Mouse (Mus musculus) heart, adult 2 months (tissue): Measurements from ENCODE around the gene Olfml2b. TPM values are rescaled to one million over a fixed set of nuclear protein-coding genes. Genes with fewer than 3 reads are reported as not detected.

ENCODE experiments used
- DNase-seq, 2 experiments: peaks; one replicate each; pipeline ENCODE4 v3.0.0; 2021
- H3K27ac ChIP-seq: fragments of 200-600 bp; 2 replicates; pipeline ENCODE4 v1.8.1; 2022
- H3K27me3 ChIP-seq: fragments of 200-500 bp; 2 replicates; pipeline ENCODE4 v1.6.1; 2012; ENCODE audit warnings: mild to moderate bottlenecking, low read length, inconsistent platforms, mixed read lengths; ENCODE audit not compliant: control insufficient read depth, insufficient read depth
- H3K36me3 ChIP-seq: fragments of 200-500 bp; 2 replicates; pipeline ENCODE4 v1.6.1; 2012; ENCODE audit warnings: low read length, inconsistent platforms; ENCODE audit not compliant: control insufficient read depth, insufficient read depth
- H3K4me1 ChIP-seq: fragments of 200-500 bp; 2 replicates; pipeline ENCODE4 v1.6.1; 2011; ENCODE audit warnings: low read length; ENCODE audit not compliant: control insufficient read depth, insufficient read depth
- H3K4me3 ChIP-seq: fragments of 200-600 bp; 2 replicates; pipeline ENCODE4 v1.8.1; 2022
- H3K79me2 ChIP-seq: fragments of 200-500 bp; replicated peaks from 2 replicates; pipeline ENCODE4 v1.6.1; 2012; ENCODE audit warnings: mild to moderate bottlenecking, inconsistent platforms, low read length, moderate library complexity, mixed read lengths; ENCODE audit not compliant: control insufficient read depth, insufficient read depth
- H3K9ac ChIP-seq: fragments of 200-500 bp; 2 replicates; pipeline ENCODE4 v1.6.1; 2012; ENCODE audit warnings: low read depth, mild to moderate bottlenecking, control low read depth, inconsistent platforms, low read length, mixed read lengths
- CTCF ChIP-seq: fragments of 200-600 bp; IDR thresholded peaks from 2 replicates; pipeline ENCODE4 v1.8.1; 2022; ENCODE audit warnings: antibody characterized with exemption, mild to moderate bottlenecking, moderate library complexity
- EP300 ChIP-seq: fragments of 200-500 bp; IDR thresholded peaks from 2 replicates; pipeline ENCODE4 v1.6.1; 2011; ENCODE audit warnings: low read depth, low read length, control low read depth; ENCODE audit not compliant: insufficient read depth
- POLR2A ChIP-seq: fragments of 200-500 bp; IDR thresholded peaks from 2 replicates; pipeline ENCODE4 v1.6.1; 2011; ENCODE audit warnings: mild to moderate bottlenecking, low read depth, low read length, control low read depth; ENCODE audit not compliant: insufficient read depth
- WGBS: fragments of 180-500 bp; shearing (Covaris S2); methylation state at CpG from one replicate; pipeline ENCODE4 v1.1.7; 2018; 5-methylcytosine and 5-hydroxymethylcytosine counted together
- intact Hi-C: fragments of 180-260 bp; cut with DNase I; formaldehyde crosslinking; loops from one replicate; pipeline ENCODE4 v1.15.1; 2025
- polyA plus RNA-seq: library from polyadenylated mRNA; depleted of rRNA; stranded (reverse); fragments of >200 nt; gene quantifications from 2 replicates; pipeline ENCODE4 v1.2.3, GENCODE M21; 2012
- total RNA-seq, 2 experiments: library from RNA; stranded (reverse); gene quantifications; 2 replicates each; pipeline ENCODE4 v1.2.3; 2021

The Olfml2b gene
- total and polyA plus RNA-seq, 3 experiments: 11.1 to 18.0 (median 15.4) TPM

DNA sequence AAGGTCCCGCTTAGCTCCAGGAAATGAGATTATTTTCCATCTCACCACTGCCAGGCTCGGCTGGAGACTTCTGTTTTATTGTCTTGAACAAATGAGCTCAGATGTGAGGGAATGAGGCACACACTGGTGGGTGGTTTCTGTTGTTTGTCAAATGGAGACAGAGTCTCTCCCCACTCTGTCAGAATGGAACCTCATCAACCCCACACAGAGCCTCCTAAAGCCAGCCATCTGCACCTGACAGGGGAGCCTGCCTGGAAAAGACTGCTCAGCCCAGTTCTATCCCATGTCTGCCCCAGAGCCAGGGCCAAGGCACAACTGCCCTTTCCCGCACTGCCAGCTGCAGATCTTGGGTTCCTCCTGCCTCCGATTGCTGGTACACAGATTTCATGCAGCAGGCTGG is 34.5 kb downstream of the Olfml2b start:
- Histone ChIP-seq H3K27ac (no peak overlapping the region), H3K4me3 (no peak overlapping the region), H3K36me3 (no peaks in the 10 kb centered on the region), H3K79me2 (no peaks in the 10 kb centered on the region), H3K4me1 (no peaks in the 10 kb centered on the region), H3K9ac (no peak overlapping the region), H3K27me3 (no peaks in the 10 kb centered on the region)
- no peak for DNase-seq
- WGBS: 73% methylated on average over 4 of the region's 4 CpGs
- intact Hi-C loops: no loop called here
- TF ChIP-seq CTCF (no peak), EP300 (no peak), POLR2A (no peak)

DNA sequence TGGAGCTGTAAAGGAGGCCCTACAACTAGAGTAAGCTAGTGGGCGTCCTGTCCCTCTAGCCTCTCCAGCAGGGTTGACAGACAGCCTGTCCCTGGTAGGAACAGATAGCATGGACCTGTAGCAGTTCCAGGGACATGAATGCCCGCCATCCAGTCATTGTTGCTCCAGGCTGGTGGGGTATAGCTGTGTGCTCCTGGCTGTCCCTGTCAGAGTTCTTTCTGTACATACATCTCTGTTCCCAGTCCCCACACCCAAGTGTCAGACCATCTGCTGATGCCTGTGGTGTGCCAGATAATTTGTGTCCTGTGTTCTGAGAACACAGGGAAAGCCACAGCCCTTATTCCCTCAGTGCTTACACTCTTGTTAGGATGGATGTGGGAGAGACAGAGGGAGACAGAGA is 35.3 kb downstream of the Olfml2b start:
- Histone ChIP-seq H3K27ac (no peak overlapping the region), H3K27me3 (no peaks in the 10 kb centered on the region)
- intact Hi-C loops: no loop called here

DNA sequence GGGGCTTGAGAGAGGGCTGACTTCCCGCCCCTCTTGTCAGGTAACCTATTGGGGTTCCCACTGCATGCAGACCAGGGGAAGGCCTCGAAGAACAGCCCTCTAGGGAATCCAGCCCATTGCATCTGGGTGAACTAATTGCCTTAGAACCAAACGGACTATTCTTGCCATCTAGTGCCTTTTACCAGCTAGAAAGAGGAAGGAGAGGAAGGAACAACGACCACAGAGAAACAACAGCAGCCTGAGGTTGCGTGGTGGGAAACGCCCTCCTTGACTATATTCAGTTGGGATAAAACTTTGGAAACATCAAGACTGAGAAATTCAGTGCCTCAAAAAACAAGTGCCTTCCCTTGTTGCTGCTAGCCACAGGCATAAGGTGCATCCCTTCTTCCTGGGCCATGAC is 39.5 kb downstream of the Olfml2b start:
- no peak overlapping the region for H3K27ac ChIP-seq
- no peak overlapping the region for H3K9ac ChIP-seq
- WGBS: 72% methylated on average over 6 of the region's 6 CpGs
- DNase-seq: no peak
- H3K79me2 ChIP-seq: 0 out of 2 replicates have a peak, but pooled peaks cover 1% of the 10 kb centered on the region
- no peaks in the 10 kb centered on the region for H3K4me1 ChIP-seq
- TF ChIP-seq POLR2A (no peak), CTCF (no peak), EP300 (no peak)
- intact Hi-C loops: no loop called here
- H3K36me3 ChIP-seq: no peaks in the 10 kb centered on the region
- H3K27me3 ChIP-seq: no peaks in the 10 kb centered on the region; the same call in 1 of the 2 replicates
- H3K4me3 ChIP-seq: no peak overlapping the region

More for the DNA sequence above, 35.3 kb downstream of the Olfml2b start:
- TF ChIP-seq POLR2A (no peak), CTCF (no peak), EP300 (no peak)
- H3K4me1 ChIP-seq: no peaks in the 10 kb centered on the region
- H3K4me3 ChIP-seq: no peak overlapping the region
- 85% methylated on average over 2 of the region's 2 CpGs for WGBS
- H3K9ac ChIP-seq: no peak overlapping the region
- no peaks in the 10 kb centered on the region for H3K36me3 ChIP-seq
- DNase-seq: no peak
- H3K79me2 ChIP-seq: no peaks in the 10 kb centered on the region

DNA sequence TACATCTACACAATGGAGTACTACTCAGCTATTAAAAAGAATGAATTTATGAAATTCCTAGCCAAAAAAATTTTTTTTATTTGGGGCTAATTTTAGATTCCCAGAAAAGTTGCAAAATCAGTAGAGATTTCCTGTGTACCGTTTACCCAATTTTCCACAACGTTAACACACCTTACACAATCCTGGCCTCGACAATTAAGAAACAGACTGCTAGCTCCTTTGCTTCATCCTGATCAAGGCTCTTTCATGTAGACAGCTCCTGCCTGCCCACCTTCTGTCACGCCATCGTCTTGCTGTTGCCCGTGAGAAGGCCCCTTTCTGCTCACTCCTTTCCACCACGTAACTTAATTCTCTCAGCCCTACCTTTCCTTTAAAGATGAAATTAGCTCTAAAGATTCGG is 45.4 kb downstream of the Olfml2b start:
- WGBS: 94% methylated on average over 8 of the region's 8 CpGs
- Histone ChIP-seq H3K4me3 (no peak overlapping the region), H3K27me3 (no peaks in the 10 kb centered on the region; the same call in 1 of the 2 replicates), H3K79me2 (0 out of 2 replicates have a peak, but pooled peaks cover 1% of the 10 kb centered on the region), H3K4me1 (peaks cover 2% of the 10 kb centered on the region; the same call in 1 of the 2 replicates), H3K9ac (no peak overlapping the region), H3K27ac (no peak overlapping the region), H3K36me3 (no peaks in the 10 kb centered on the region)
- no peak for DNase-seq
- intact Hi-C loops: no loop called here
- TF ChIP-seq CTCF (no peak), EP300 (no peak), POLR2A (no peak)

DNA sequence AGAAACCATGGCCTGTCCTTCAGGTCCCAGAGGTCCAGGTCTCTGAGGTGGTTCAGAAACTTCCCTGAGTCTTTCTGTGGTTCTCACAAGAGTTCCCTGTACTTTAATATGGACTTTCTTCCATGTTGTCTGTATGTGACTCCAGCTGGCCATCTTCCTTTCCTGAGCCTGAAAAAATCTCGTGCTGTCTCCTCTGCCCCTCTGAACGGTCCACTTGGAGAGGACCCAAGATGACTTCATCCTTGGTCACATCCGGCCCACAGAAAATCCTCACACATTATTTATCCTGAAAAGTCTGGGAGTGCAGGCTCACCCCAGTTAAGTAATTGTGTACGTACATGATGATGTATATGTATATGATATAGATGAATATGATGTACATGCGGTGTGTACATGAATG is 47.0 kb downstream of the Olfml2b start:
- TF ChIP-seq CTCF (no peak), EP300 (no peak), POLR2A (no peak)
- Histone ChIP-seq H3K9ac (no peak overlapping the region), H3K79me2 (0 out of 2 replicates have a peak, but pooled peaks cover 1% of the 10 kb centered on the region), H3K4me3 (no peak overlapping the region), H3K36me3 (no peaks in the 10 kb centered on the region), H3K4me1 (peaks cover 6% of the 10 kb centered on the region; the same call in 1 of the 2 replicates), H3K27me3 (no peaks in the 10 kb centered on the region; the same call in 1 of the 2 replicates), H3K27ac (no peak overlapping the region)
- DNase-seq: peak; percentile 21 to 28
- intact Hi-C loops: no loop called here
- WGBS: 56% methylated on average over 5 of the region's 5 CpGs

DNA sequence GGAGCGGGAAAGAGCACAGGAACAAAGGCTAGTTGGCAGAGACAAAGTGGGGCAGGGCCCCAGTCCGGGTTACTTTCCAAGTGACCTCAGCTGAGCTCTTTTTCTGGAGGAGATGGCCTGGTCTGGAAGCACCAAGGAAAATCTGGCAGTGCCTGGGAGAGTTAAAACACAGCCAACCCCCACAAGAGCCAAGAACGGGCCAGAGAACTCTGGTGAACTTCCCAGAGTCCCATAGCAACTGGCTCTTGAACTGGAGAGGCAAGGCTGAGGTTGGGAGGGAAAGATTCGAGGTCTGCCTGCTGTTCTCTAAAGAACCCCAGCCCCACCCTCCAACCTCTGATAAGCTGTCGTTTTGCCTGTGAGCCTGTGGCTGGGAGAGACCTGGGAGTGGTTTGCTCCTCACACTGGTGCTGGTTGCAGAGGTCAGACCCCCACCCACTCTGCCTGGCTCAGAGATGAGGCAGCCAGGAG is 50.5 kb downstream of the Olfml2b start:
- peak; percentile 70 to 84 for DNase-seq
- no peaks in the 10 kb centered on the region for H3K79me2 ChIP-seq
- H3K4me3 ChIP-seq: no peak overlapping the region
- intact Hi-C loops: no loop called here
- H3K36me3 ChIP-seq: no peaks in the 10 kb centered on the region
- H3K9ac ChIP-seq: no peak overlapping the region
- H3K27me3 ChIP-seq: no peaks in the 10 kb centered on the region
- peak overlapping the region; percentile 57 for H3K27ac ChIP-seq
- H3K4me1 ChIP-seq: peaks cover 10% of the 10 kb centered on the region
- TF ChIP-seq CTCF (no peak), POLR2A (no peak), EP300 (no peak)
- 26% methylated on average over 5 of the region's 5 CpGs for WGBS
